Mouse (Mus musculus) stomach, postnatal 0 days (tissue): ENCODE results near the gene Ube2g1. TPM values are rescaled to one million over a fixed set of nuclear protein-coding genes. Genes with fewer than 3 reads are reported as not detected.

Source experiments
- ATAC-seq: fragments of 200-750 bp; cut with Nextera tagmentation; 2 replicates; pipeline ENCODE4 v1.8.0; 2017; ENCODE audit not compliant: low FRiP score, low TSS enrichment
- DNase-seq: peaks from one replicate; pipeline ENCODE4 v3.0.0-alpha.2; 2016; ENCODE audit warnings: low spot score
- H3K27ac ChIP-seq: fragments of 300-500 bp; sonication (generic); replicated peaks from 2 replicates; pipeline ENCODE4 v1.5.1; 2014; ENCODE audit warnings: mild to moderate bottlenecking, control low read depth
- H3K27me3 ChIP-seq: fragments of 300-500 bp; sonication (generic); 2 replicates; pipeline ENCODE4 v1.6.1; 2014; ENCODE audit warnings: low read length; ENCODE audit not compliant: control insufficient read depth, insufficient read depth
- H3K36me3 ChIP-seq: fragments of 300-500 bp; sonication (generic); 2 replicates; pipeline ENCODE4 v1.6.1; 2014; ENCODE audit warnings: low read length, mixed read lengths; ENCODE audit not compliant: control insufficient read depth, insufficient read depth
- H3K4me1 ChIP-seq: fragments of 300-500 bp; sonication (generic); replicated peaks from 2 replicates; pipeline ENCODE4 v1.6.1; 2014; ENCODE audit warnings: antibody characterized with exemption; ENCODE audit not compliant: control insufficient read depth, insufficient read depth
- H3K4me2 ChIP-seq: fragments of 300-500 bp; sonication (generic); replicated peaks from 2 replicates; pipeline ENCODE4 v1.6.1; 2014; ENCODE audit warnings: low read depth, mild to moderate bottlenecking, control low read depth, moderate library complexity
- H3K4me3 ChIP-seq: fragments of 300-500 bp; sonication (generic); 2 replicates; pipeline ENCODE4 v1.5.1; 2014; ENCODE audit warnings: low read depth, low read length, control low read depth
- H3K9ac ChIP-seq: fragments of 300-500 bp; sonication (generic); 2 replicates; pipeline ENCODE4 v1.6.1; 2014; ENCODE audit warnings: mild to moderate bottlenecking, low read length, control low read depth, mixed read lengths
- H3K9me3 ChIP-seq: fragments of 300-500 bp; sonication (generic); 2 replicates; pipeline ENCODE4 v1.6.1; 2016; ENCODE audit warnings: low read length; ENCODE audit not compliant: control insufficient read depth
- CTCF ChIP-seq: IDR thresholded peaks from 2 replicates; pipeline ENCODE4 v1.5.1; 2016; ENCODE audit warnings: antibody characterized with exemption, low read depth, mild to moderate bottlenecking, moderate library complexity
- EP300 ChIP-seq: optimal IDR thresholded peaks from 2 replicates; pipeline ENCODE3; 2016; ENCODE audit warnings: antibody characterized with exemption
- WGBS: fragments of 180-500 bp; shearing (Covaris S2); extraction: QIAGEN DNeasy Blood & Tissue Kit; methylation state at CpG from one replicate; pipeline ENCODE4 v1.1.7; 2014; 5-methylcytosine and 5-hydroxymethylcytosine counted together
- polyA plus RNA-seq: library from polyadenylated mRNA; unstranded; fragments of >200 nt; fragmentation: Nextera tagmentation; extraction: Ambion mirVana; gene quantifications from 2 replicates; pipeline ENCODE4 v1.2.1, GENCODE M21; 2015

Ube2g1 gene
- polyA plus RNA-seq, 1 experiment from 2014 or later, result 43.6 TPM

DNA sequence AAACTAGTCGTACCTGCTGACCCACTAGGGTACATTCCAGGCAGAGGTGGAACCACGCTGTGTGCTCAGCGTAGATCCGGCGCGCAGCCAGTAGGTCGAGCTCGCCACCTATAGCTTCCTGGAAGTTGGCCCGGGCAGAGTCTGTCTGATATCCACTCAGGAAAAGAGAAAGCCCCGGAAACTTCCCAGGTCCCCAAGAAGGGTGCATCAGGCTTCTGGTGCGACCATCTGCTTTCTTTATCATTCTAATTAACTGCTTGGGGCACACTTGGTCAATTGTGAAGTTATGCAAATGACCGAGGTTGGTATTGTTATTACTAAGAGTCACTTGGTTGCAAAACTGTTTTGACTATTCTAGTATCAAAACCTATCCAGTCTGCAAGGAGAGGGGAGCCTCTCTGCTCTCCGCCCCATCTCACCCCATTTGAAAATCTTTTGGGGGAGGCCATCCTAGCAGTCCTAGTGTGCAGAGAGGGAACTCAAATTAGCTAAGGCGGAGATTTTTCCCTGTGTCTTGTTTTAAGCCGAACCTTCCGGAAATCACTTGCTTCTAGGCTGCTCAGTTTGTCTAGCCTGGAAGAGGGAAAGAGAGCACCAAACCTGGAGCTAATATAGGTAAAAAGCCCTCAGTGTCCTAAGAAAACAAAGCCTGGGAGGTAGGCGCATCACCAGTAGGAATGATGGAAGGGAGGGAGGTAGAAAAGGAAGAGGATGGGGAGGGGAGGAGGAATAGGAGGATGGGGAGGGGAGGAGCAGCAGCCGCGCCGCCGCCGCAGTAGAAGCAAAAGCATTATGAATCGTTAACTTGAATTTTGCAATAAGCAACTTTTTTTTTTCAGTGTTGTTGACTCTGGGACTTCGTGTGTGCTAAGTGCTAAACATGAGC, 30.4 kb upstream of the Ube2g1 start:
- TF ChIP-seq EP300 (no peak), CTCF (peak; percentile 59)
- Histone ChIP-seq H3K4me2 (peak overlapping the region; percentile 62), H3K9ac (peak overlapping the region; percentile 18; the same call in 1 of the 2 replicates), H3K27me3 (no peaks in the 10 kb centered on the region), H3K27ac (no peak overlapping the region; the same call in 1 of the 2 replicates), H3K36me3 (no peaks in the 10 kb centered on the region), H3K4me3 (peak overlapping the region; percentile 38), H3K4me1 (0 out of 2 replicates have a peak, but pooled peaks cover 2% of the 10 kb centered on the region), H3K9me3 (no peaks in the 10 kb centered on the region)
- 5% methylated on average over 24 of the region's 24 CpGs for WGBS
- DNase-seq (peak; percentile 68), ATAC-seq (peak; percentile 58)

DNA sequence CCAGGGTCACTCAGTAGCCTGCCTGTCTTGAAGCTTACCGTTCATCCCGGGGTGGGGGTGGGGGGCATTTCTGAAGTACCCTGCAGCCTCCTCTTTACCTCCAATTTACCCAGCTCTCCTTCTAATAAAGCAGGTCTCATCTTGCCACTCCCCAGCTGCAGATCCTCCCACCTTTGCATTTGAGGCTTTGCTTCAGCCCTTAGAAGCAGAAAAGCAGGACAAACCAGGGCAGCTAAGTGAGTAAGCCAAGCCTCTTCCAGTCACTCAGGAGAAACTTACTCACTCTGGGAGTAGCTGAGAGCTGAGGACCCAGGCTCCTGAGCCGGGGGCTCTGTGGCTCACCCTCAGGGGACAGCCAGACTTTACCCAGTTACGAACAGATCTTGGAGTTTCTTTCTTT, 28.6 kb upstream of the Ube2g1 start:
- TF ChIP-seq CTCF (no peak), EP300 (no peak)
- H3K9me3 ChIP-seq, result no peaks in the 10 kb centered on the region
- no peak overlapping the region for H3K9ac ChIP-seq
- no peak overlapping the region for H3K4me3 ChIP-seq
- DNase-seq (no peak), ATAC-seq (peak; percentile 25; the same call in 1 of the 2 replicates)
- 68% methylated on average over 4 of the region's 4 CpGs for WGBS
- H3K4me1 ChIP-seq, result 0 out of 2 replicates have a peak, but pooled peaks cover 2% of the 10 kb centered on the region
- no peak overlapping the region; the same call in 1 of the 2 replicates for H3K27ac ChIP-seq
- 0 out of 2 replicates have a peak overlapping the region, but pooled peaks have one; percentile 3 for H3K4me2 ChIP-seq
- no peaks in the 10 kb centered on the region for H3K27me3 ChIP-seq
- no peaks in the 10 kb centered on the region for H3K36me3 ChIP-seq

DNA sequence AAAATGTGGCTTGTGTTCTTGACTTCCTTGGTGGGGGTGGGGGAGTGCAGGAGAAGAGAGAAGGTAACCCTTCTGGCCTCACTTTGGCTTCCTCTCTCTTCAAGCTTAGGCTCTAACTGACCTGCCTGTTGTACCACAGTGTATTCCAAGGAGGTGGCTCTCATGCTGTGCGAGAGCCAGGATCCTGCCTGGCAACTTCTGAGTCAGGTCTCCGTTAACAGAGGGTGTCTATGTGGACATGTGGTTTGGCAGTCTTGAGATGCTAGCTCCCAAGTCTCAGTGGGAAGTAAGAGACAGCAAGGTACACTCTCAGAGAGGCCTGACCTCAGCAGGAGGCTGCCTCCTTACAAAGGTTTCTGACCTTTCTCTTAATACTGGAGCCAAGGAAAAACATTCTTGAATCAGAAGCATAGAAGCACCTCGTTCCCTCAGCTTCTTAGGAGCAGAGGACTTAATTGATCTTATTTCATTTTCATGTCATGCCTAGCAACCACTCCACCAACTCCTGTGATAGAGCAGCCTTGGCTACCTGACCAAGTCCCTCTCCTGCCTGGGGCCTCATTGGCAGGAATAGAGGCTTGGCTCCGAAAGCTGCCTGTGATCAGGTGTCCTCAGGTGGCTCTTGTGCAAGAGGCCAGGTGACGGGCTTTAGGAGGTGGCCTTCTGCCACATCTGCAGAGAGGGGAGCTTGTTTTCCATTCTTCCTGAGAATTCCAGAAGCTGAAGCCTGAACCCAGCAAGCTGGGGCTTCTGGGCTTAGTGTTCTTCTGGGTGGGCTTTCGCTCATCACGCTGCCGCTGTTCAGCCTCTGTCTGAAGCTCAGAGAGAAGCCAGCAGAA, 25.3 kb upstream of the Ube2g1 start:
- Histone ChIP-seq H3K4me1 (no peaks in the 10 kb centered on the region), H3K27me3 (no peaks in the 10 kb centered on the region), H3K9me3 (no peaks in the 10 kb centered on the region), H3K9ac (no peak overlapping the region), H3K36me3 (no peaks in the 10 kb centered on the region), H3K4me3 (no peak overlapping the region), H3K4me2 (no peak overlapping the region), H3K27ac (no peak overlapping the region)
- TF ChIP-seq CTCF (no peak), EP300 (no peak)
- WGBS, result 74% methylated on average over 8 of the region's 8 CpGs
- ATAC-seq (peak; percentile 60; the same call in 1 of the 2 replicates), DNase-seq (peak; percentile 44)

DNA sequence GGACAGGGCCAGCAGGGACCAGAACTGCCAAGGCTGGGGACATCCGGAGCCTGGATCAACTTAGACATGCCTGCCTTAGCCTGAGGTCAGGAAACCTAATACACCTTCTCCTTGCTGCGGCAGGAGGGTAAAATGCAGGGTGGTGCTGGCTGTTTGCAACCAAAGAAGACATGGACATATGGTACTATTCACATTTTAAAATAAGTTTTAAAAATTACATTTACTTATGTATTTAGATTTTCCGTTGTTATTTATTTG, 24.7 kb upstream of the Ube2g1 start:
- H3K9me3 ChIP-seq, result no peaks in the 10 kb centered on the region
- no peak overlapping the region for H3K4me3 ChIP-seq
- no peaks in the 10 kb centered on the region for H3K4me1 ChIP-seq
- DNase-seq (no peak), ATAC-seq (no peak)
- no peak overlapping the region for H3K27ac ChIP-seq
- 80% methylated on average over 3 of the region's 3 CpGs for WGBS
- TF ChIP-seq CTCF (no peak), EP300 (no peak)
- H3K9ac ChIP-seq, result no peak overlapping the region
- H3K27me3 ChIP-seq, result no peaks in the 10 kb centered on the region
- H3K4me2 ChIP-seq, result no peak overlapping the region
- H3K36me3 ChIP-seq, result no peaks in the 10 kb centered on the region

DNA sequence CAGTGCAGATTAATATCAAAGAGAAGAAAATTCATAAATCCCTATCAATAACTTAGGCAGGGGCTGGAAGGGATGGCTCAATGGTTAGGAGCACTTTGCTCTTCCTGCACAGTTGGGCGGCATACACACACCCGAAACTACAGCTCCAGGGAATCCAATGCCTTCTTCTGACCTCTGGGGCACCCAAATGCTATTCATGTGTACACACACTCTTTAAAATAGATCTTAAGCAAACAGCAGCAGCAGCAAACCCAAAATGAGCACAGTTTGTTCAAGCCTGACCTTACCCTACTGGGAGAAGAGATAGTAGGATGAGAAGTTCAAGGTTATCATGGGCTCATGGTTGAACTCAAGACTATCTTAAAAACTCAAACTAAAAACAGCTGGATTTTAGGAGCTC, 24.0 kb upstream of the Ube2g1 start:
- no peaks in the 10 kb centered on the region for H3K36me3 ChIP-seq
- H3K27me3 ChIP-seq, result no peaks in the 10 kb centered on the region
- H3K27ac ChIP-seq, result no peak overlapping the region
- H3K9ac ChIP-seq, result no peak overlapping the region
- H3K4me1 ChIP-seq, result no peaks in the 10 kb centered on the region
- DNase-seq, result no peak
- no peak for ATAC-seq
- H3K4me2 ChIP-seq, result no peak overlapping the region
- TF ChIP-seq EP300 (no peak), CTCF (no peak)
- 74% methylated on average over 2 of the region's 2 CpGs for WGBS
- no peaks in the 10 kb centered on the region for H3K9me3 ChIP-seq
- H3K4me3 ChIP-seq, result no peak overlapping the region
